Mouse (Mus musculus): ENCODE measurements around the gene Cdc42bpa. TPM values are rescaled to one million over a fixed set of nuclear protein-coding genes. Genes with fewer than 3 reads are reported as not detected.
A peak's percentile ranks its signal among the peaks of the same experiment; 100 is the strongest.

Gene Cdc42bpa
- 2.4 and 3.9 TPM in 2 replicates for polyA plus RNA-seq (2015; fragmentation: Nextera tagmentation; extraction: Ambion mirVana)

DNA sequence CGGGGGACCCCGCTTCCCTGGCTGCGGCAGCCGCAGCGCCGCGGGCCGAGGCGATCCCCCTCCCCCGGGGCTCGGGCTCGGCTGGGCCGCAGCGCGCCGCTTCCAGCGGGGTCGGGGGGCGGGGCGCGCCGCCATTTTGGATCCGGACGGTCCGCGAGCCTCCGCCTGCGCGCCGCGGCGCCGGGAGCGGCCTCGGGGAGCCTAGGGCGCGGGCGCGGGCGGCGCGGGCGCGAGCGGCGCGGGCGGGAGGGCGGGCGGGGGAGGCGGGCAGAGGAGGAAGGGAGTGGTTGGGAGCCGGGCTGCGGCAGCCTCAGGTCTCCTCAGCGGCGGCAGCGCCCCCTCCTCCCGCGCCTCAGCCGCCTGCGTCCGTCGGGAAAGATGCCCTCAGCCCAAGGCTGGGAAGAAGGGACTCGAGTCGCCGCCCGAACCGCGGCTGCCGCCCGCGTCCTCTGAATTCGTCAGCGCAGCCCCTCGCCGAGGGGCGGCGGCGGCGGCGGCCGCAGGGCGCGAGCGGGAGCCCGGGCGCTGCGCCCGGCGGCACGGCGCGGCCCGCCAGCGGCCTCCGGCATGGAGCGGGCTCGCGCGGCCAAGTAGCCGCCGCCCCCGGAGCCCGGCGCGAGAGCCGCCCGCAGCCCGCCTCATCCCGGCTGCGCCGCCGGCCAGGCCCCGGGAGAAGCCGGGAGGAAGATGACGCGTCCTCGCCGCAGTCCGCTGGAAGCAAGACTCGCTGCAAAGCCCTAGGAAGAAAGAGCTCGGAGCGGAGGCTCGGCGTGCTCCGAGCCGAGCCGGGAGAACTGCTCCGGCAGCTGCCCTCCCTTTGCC is at the start of gene Cdc42bpa:
TSS of gene Cdc42bpa (plus strand) at position 752 of the 822 bp plus-strand sequence.
- peak; percentile 56 for DNase-seq (ENCODE audit: low spot score)

DNA sequence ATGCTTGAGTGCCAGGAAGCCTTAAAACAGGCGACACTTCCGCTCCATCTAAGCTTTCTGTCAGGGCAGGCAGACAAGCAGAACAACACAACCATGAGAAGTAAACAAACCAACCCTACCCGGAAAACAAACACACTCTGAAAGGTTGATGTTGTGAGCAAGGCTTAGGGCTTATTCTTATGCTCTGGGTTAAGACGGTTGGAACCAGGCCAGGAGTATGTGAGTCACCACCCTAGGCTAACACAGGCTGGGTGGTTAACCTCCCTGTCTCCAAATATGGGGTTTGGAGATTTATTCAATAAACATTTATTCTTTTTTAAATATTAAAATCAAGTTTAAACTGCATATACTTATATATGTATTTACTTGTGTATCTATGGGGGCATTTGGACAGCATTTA is 46.8 kb upstream of the Cdc42bpa start:
- DNase-seq (ENCODE audit: low spot score): no peak

DNA sequence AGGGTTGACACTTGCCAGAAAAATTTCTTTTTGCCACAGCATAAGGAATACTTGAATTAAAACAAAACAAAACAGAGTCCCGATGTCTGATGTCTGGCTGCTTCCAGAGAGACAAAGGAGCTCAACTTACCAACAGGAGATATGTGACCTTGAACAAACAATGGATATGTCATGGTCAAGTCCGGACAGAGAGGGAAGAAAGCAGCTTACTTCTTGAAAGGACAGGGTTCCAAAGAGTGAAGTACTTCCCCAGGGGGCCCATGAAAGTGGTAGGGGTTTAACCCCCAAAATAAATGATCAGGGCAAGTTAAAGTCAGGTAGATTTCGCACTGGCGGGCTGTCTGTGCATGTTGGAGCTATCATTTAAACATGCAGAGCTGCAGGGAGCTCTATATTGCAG is 43.2 kb upstream of the Cdc42bpa start:
- DNase-seq (ENCODE audit: low spot score): no peak

DNA sequence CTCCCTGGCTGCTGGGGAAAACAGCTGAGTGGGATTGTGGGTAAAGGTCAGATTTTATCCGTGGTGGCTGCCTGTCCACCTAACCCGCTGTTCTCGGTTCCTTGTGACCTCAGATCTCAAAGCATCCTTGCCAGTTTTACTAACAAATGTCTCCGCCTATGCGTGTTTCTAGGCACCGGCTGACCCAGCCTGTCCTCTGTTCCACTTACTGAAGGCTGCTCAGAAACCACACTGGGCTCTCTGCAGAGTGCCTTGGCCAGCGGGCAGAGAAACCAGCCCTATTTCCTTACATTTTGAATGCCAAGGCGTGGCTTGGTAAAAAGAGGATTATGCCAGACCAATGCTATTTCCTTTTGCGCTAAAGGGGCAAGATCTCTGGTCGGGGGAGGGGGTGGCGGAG is 42.8 kb upstream of the Cdc42bpa start:
- DNase-seq (ENCODE audit: low spot score): no peak

DNA sequence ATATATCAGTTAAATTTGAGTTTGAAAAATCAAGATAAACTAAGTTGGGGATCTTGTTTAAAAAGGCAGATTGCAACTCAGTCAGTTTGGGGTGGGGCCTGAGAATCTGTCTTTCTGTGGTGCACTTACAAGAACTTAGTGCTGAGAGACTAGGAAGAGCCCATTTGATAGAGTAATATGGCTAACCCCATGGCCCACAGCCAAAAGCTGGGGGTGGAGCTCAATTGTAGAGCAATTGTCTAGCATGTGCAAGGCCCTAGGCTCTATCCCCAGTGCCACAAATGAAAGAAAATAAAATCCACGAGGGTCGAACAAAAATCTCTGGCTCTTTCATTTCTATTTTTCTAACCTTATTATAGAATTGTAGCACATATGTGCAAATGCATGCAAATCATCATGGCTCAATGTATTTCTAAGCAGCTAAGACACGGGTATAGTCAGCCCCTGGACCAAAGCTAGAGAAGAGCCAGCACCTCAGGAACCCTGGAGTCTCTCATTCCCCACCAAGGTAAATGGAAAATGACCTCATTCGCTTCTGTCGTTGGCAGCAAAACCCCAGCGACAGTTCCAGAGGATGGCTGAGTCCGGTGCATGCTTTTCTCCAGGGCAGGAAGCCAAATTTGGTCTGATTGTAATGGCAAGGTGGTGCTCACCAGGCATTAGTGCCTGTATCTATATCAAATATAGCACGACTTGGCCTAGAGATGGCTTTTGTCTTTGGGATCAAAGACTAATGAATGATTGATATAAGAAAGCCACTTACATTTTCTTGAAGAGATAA is 40.4 kb upstream of the Cdc42bpa start:
- DNase-seq (ENCODE audit: low spot score): no peak

DNA sequence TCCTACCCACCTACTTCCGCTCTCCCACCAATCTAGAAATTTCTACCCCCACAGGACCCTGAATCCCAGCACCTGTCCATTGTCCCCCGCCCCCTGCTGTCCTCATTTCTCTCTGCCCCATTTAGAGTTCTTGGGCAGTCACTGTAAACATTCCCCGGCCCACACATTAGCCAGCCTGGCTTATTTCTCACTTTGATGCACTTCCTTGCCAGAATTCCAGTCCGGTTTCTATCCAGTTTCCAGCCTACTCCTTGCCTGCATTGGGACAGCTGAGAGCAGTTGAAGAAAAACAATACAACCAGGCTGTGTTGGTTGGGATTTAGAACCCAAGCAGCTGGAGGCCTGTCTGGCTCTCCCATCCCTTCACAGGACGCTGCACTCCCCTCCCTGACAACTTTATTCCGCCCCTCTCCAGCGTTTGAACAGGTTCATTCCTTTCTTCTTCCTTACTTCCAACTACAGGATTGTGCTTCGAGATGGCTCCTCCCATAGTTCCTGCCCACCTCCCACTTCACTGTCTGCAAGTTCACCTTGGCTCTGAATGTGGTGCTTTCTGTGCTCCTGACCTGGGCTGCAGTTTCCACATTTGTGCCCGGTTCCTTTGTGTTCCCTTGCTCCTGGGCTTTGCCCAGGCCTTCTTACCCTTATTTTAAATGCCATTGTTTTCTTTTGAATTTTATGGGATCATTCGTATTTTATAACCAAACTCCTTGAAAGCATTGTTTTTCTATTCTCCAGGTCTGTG is 36.4 kb upstream of the Cdc42bpa start:
- no peak for DNase-seq (ENCODE audit: low spot score)

DNA sequence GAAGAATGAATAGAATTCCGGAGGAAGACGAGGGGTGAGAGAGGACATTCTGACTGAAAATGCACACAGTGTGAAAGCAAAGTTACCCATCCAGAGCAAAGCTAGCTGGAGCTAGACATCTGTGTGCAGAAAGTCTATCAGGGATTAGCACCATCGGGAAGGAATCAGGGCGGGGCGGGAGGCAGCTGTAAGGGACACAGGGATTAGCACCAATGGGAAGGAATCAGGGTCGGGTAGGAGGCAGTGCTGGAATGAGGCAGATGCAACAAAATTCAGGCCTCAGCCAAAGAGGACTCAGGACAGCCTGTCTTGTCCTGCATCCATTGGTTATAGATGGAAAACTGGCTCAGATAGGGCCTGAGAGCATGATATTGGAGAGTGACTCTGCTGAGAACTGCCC is 34.0 kb upstream of the Cdc42bpa start:
- DNase-seq (ENCODE audit: low spot score): no peak

DNA sequence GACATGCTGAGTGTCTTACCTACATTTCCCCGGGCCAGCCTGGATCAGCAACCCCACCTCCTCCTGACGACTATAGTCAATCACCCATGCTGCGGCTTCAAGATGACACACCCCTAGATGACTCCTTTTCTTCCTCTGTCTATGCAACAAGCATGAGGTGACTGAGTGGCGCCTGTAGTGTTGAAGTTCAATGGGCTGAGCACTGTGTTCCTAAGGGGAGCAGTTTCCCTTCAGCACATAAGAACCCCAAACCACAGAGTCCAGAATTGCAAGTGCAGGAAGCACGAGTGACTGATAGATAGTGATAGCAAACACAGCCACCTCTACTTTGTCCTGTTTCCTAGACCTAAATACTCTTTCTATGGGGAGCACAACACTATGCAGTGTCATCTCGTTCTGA is 33.2 kb upstream of the Cdc42bpa start:
- no peak for DNase-seq (ENCODE audit: low spot score)

DNA sequence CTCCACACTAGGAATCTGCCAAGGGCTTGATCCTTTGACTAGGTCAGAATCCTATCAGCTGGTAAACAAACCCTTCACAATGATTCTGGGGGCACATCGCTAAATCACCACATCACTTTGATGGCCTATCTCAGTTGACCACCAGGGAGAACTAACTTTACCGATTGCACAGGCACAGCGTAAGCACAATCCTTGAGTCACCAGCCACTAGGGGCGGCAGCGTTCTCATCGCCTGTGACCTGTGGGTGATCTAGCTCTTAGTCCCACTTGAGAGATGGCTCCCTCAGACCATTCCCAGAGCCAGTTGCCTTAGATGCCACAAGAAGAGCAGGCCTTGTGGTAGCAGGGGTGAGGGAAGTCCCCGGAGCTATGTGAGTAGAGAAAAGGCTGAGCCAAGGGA is 31.4 kb upstream of the Cdc42bpa start:
- DNase-seq (ENCODE audit: low spot score): peak; percentile 27

DNA sequence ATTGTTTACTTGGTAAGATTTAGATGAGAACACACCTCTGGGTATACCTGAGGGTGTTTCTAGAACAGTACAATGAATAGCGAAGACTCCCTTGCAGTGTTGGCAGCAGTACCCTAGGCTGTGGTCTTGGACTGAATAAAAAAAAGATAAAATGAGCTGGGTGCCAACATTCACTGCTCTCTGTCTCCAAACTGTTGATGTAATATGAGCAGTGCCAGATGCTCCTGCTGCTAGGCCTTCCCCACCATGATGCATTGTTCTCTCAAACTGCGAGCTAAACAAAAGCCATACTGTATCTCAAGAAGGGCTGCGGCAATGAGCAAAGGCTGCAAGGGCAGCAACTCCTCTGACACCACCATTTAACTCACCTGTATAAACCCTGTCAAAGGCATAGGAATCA is 29.0 kb upstream of the Cdc42bpa start:
- no peak for DNase-seq (ENCODE audit: low spot score)

DNA sequence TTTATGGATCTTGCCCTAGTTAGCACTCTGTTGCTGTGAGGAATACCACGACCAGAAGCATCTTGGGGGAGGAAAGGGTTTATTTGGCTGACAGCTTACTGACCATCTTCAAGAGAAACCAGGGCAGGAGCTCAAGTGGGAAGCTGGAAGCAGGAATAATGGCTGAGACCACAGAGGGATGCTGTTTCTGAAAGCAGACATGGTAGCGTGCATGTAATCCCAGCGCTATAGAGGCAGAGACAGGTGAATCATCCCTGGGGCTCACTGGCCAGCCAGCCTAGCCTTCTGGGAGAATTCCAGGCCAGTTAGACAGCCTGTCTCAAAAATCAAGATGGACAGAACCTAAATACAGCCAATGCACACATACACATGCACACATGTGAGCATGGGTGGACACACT is 26.2 kb upstream of the Cdc42bpa start:
- no peak for DNase-seq (ENCODE audit: low spot score)

DNA sequence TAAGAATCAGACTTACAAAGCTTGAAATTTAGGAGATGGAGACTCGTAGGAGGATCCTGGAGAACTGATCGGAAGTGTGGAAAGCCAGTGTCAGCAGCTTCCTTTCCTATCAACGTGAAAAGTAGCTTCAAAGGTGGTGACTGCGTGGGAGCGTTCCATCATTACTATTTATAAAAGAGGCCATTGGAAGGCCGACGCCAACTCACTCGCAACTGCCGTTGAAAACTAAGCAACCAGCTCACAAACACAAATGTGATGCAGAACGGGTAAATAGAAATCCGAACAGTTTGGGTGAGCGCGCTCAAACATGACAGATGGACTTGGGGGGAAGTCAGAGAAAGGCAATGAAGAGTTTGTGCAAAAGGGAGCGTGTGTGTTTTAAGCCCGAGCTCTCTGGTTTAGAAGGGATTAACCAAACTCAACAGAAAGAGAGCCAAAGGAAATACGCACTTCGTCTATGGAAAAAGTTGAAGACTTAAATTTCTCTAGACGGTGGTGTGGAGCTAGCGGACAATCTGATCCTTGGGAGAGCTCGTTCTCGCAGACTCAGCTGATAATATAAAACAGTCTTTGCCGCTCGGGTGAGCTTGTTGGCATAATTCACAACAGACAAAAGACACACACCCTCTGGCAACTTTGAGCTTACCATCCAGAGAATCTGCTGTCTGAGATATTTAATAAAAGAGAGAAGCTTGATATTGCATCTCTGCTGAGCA is 20.0 kb upstream of the Cdc42bpa start:
- no peak for DNase-seq (ENCODE audit: low spot score)

DNA sequence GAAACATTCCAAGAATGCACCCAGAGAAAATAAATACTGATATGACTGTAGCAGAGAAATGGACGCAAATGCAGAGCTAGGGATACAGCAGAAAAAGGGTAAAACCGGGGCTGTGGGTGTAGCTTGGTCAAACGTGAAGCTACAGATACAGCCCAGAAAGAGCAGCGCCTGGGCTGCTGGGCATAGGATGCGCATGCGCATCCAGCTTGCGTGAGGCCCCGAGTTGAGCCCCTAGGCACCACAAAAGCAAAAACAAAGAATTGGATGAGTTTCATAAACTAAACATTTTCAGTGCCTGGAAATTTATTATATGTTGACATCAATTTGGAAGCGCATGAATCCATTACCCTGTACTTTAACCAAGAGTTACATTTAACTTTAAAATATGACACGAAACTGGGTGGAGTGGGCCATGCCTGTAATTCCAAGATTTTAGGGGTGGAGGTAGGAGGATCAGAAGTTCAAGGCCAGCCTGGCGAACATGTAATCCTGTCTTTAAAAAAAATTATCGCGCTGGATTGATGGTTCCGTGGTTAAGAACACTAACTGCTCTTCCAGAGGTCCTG is 19.4 kb upstream of the Cdc42bpa start:
- no peak for DNase-seq (ENCODE audit: low spot score)

DNA sequence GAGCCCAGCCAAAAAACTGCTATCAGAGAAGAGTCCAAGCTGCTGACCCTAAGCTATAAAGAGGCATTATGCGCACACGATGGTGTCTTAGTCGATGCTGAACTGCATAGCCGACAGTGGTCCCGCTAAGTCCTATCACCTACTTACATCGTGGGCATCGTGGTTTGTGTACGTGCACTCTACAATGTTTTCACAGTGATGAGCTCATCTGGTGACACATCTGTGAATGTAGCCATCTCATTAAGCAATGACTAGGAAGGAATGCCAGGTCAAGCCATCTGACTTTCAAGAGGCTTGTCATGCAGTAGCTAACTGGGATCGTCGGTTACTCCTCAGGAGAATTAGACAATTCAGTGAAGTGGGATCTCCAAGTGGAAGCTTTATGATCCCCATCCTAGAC is 15.3 kb upstream of the Cdc42bpa start:
- DNase-seq (ENCODE audit: low spot score): no peak

DNA sequence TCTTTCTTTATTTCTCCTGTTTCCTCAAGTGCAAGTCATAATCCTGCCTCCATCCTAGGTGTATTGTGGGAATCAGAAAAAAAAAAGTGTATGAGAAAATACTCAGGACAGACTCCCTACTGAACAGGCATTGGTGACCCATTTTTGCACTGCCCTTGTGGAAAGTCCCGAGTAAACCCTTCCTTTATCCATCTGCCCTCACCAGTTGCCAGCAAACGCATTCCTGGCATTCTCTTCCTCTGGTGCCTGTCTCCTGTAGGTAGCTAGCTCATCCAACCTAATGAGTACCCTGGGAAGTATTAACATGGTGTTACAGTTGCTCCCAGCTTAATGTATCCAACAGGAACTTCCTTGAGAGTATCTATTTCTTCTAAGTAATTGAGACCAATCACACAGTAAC is 13.7 kb upstream of the Cdc42bpa start:
- DNase-seq (ENCODE audit: low spot score): no peak

DNA sequence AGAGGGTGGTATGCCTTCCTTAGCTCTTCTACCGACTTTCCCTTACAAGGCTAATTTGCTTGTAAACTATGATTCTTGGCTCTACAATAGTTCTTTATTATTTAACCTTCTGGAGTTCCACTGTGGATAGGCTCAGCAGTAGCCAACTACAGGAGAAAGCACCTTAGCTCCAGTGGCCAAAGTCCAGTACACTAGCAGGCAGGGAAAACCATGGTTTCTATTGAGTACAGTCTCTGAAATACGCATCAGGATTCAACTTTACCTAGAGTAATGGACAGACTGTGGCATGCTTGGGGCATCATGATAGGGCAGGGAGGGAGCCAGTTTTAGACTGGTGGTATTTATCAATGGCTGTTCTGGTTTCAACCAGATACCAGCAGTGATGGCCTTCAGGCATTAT is 12.6 kb upstream of the Cdc42bpa start:
- no peak for DNase-seq (ENCODE audit: low spot score)

DNA sequence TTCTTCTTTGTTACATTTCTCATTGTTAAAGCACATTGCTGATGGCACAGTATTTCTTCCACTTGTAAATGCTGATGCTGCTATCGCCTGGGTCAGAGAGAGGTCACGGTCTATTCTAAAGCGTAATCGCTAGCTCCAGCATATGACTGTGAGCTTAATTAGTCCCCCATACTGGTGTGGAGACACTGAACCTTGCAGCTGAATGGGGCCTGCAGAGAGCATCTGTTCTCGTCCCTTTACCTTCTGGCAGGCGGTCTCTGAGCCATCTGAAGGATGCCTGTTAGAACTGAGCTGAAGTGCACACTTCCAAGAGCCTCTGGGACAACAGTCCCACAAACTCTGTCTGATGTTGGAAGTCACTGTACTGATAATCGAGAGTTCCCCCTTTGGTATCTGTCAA is 8.7 kb upstream of the Cdc42bpa start:
- DNase-seq (ENCODE audit: low spot score): no peak

DNA sequence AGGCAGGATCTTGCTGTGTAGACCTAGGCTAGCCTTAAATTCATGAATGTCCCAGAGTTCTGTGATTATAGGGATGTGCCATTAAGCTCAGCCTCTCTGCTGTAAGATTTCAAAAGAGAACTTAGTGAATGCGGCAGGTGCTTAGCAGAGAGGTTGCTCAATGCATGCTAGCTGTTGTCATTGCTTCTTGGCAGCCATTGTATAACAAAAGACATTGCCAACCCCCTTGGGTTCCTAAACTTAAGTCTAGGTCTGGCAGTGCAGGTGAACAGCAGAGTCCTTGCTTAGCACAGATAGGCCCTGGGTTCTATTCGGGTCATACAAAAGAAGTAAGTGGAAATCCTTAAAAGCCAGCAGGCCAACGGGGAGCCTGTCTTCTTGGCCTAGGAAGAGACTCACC is 7.0 kb upstream of the Cdc42bpa start:
- DNase-seq (ENCODE audit: low spot score): no peak

DNA sequence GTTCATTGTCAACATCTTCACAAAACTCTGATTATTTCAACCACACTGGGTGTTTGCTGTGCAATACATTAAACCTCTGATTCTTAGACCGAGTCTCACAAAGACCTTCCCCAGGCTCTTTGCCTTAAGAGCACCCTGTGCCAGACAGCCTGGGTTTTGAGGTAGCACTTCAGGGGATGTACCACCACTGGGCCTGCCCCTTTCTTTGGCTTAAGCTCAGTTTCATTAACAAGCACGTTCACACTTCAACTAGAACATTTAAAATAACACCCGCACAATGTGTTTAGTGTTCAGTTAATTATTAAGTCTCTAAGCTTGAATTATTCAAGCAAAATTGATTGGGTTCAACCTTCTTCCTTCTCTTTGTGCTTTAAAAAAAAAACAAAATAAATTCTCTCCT is 2.8 kb upstream of the Cdc42bpa start:
- DNase-seq (ENCODE audit: low spot score): no peak

DNA sequence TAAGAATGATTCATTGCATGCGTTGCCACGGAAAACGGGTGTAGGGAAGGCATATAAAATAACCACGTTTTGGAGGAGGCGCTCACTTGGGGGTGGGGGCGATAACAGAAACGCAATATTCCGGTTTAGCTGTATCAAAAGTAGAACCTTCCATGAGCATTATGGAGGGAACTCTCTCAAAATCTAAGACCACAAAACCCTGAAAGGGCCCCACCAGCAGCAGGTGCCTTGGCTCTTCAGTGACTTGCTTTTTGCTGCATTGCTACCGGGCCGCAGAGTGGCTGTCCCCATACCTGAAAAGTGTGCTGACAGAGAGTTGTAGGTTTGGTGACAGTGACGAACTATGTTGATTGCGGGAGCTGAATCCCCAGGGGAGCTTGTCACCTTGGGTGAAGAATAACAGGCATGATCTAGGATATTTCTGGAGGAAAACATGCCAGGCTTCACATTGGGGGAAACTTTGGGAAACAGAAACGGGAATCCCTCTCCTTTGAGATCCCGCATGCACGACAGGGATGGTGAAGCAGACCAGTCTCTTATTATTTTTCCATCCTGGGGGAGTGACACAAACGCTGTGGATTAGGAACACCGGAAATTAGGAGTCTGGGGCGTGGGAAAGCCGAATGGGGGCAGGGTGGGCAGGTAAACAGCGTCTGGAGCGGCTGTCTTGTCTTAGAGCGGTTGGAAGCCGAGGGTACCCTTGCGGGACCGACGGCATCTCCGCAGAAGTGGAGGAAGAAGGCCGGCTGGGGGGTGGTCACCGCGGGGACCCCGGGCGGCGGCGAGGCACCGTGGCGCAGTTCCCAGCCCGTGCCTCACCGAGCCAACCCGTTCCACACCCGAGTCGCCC is 1.2 kb upstream of the Cdc42bpa start:
- DNase-seq (ENCODE audit: low spot score): peak; percentile 61
